ENCODE assay signal across 25 mouse cellular contexts in genomic region chr6:118341861-118342485, GRCm38 (mm10).
DNase-seq lines count a peak whose midpoint lies in the region; ATAC-seq lines count a peak whose summit lies in the region.
"Had no signal": no experiment of that assay in that cellular context is flagged by ENCODE, and none has a peak within 500 bp of the region (broad histone marks: within the 10 kb centered on the region; RNA-seq: fewer than 3 reads in every experiment).

No protein-coding gene starts in this region.

- peak; percentile 78 to 86 for DNase-seq in cerebellum, postnatal 10 days
- no peak for DNase-seq in cerebellum, adult 9-10 months
- peak; percentile 37 for DNase-seq in gastrocnemius, adult 18-20 months (ENCODE audit: low spot score)
- DNase-seq in gastrocnemius, adult 8-10 months (ENCODE audit: low spot score in 2 of 2) = no peak
- peak; percentile 91 for DNase-seq in heart, adult 11 months
- DNase-seq in skeletal muscle tissue, adult 2 months (ENCODE audit: low read depth, low spot score) = peak; percentile 53
- DNase-seq: adrenal gland, adult 8-10 months; adrenal gland, postnatal 25 days; cerebellum, adult 11-12 months; cerebellum, postnatal 36 days; embryo, embryonic 11 days; heart, adult 2 months; kidney, adult 18-20 months had no signal

- H3K4me3 ChIP-seq in heart, embryonic 12.5 days = no peak overlapping the region
- H3K4me3 ChIP-seq: embryonic facial prominence, embryonic 10.5 days; embryonic facial prominence, embryonic 13.5 days; erythroblast, embryonic 14.5 days; forebrain, embryonic 12.5 days; forebrain, embryonic 15.5 days; heart, adult 2 months; heart, embryonic 10.5 days; hindbrain, embryonic 12.5 days had no signal

- no peak overlapping the region for H3K4me2 ChIP-seq in heart, embryonic 12.5 days
- H3K4me2 ChIP-seq: embryonic facial prominence, embryonic 13.5 days; forebrain, embryonic 12.5 days; forebrain, embryonic 15.5 days; hindbrain, embryonic 12.5 days had no signal

- H3K9ac ChIP-seq in heart, embryonic 12.5 days = no peak overlapping the region
- H3K9ac ChIP-seq: embryonic facial prominence, embryonic 13.5 days; forebrain, embryonic 12.5 days; forebrain, embryonic 15.5 days; hindbrain, embryonic 12.5 days had no signal

- ATAC-seq in heart, embryonic 12.5 days (ENCODE audit: insufficient number of reproducible peaks, low FRiP score) = no peak
- ATAC-seq: activated CD4-positive, CD25-positive, alpha-beta regulatory T cell, adult 4 months; forebrain, embryonic 15.5 days; hindbrain, embryonic 16.5 days; inflammation-experienced regulatory T-cells, adult 6 months; intestine, embryonic 16.5 days had no signal

- H3K36me3 ChIP-seq in heart, embryonic 12.5 days = no peaks in the 10 kb centered on the region
- H3K36me3 ChIP-seq: embryonic facial prominence, embryonic 10.5 days; embryonic facial prominence, embryonic 13.5 days; forebrain, embryonic 12.5 days; forebrain, embryonic 15.5 days; heart, embryonic 10.5 days; hindbrain, embryonic 12.5 days had no signal

- no peaks in the 10 kb centered on the region for H3K27me3 ChIP-seq in heart, embryonic 12.5 days (replicated peaks)
- H3K27me3 ChIP-seq: forebrain, embryonic 12.5 days; forebrain, embryonic 15.5 days; hindbrain, embryonic 12.5 days had no signal

- no peaks in the 10 kb centered on the region for H3K9me3 ChIP-seq in heart, embryonic 12.5 days (replicated peaks)
- H3K9me3 ChIP-seq: embryonic facial prominence, embryonic 10.5 days; embryonic facial prominence, embryonic 13.5 days; forebrain, embryonic 12.5 days; forebrain, embryonic 15.5 days; heart, embryonic 10.5 days; hindbrain, embryonic 12.5 days had no signal

- H3K4me1 ChIP-seq in heart, embryonic 12.5 days (replicated peaks) = no peaks in the 10 kb centered on the region
- H3K4me1 ChIP-seq: forebrain, embryonic 12.5 days; heart, embryonic 10.5 days; hindbrain, embryonic 12.5 days had no signal

- H3K27ac ChIP-seq in heart, embryonic 12.5 days (ENCODE audit: poor library complexity, severe bottlenecking) = no peak overlapping the region
- H3K27ac ChIP-seq: embryonic facial prominence, embryonic 10.5 days; embryonic facial prominence, embryonic 13.5 days; forebrain, embryonic 12.5 days; forebrain, embryonic 15.5 days; heart, adult 2 months; heart, embryonic 10.5 days; hindbrain, embryonic 12.5 days had no signal

- 81% methylated on average over 11 of the region's 11 CpGs for WGBS in heart, embryonic 12.5 days

Comparison
In these comparisons a context has a peak if more than half of its experiments do, and no peak if none do; other contexts are left out.
1. DNase-seq: peak in cerebellum, postnatal 10 days (2 of 2), gastrocnemius, adult 18-20 months (single experiment), heart, adult 11 months (single experiment) and skeletal muscle tissue, adult 2 months (single experiment); none in cerebellum, adult 9-10 months (single experiment) and gastrocnemius, adult 8-10 months (0 of 2).